Mouse (Mus musculus): ENCODE data around the gene Cherp.
A peak's percentile ranks its signal among the peaks of the same experiment; 100 is the strongest.

Cherp gene

GRCm38 (mm10) chr8:72474826-72475546 lies at the start of gene Cherp:
Gene Cherp (minus strand): TSS chr8:72475226.
- DNase-seq (ENCODE audit: low spot score in 2 of 2), result peak; percentile 91 to 94

GRCm38 (mm10) chr8:72521888-72522287 lies 46.9 kb upstream of the Cherp start:
- no peak for DNase-seq (ENCODE audit: low spot score in 2 of 2)

DNA sequence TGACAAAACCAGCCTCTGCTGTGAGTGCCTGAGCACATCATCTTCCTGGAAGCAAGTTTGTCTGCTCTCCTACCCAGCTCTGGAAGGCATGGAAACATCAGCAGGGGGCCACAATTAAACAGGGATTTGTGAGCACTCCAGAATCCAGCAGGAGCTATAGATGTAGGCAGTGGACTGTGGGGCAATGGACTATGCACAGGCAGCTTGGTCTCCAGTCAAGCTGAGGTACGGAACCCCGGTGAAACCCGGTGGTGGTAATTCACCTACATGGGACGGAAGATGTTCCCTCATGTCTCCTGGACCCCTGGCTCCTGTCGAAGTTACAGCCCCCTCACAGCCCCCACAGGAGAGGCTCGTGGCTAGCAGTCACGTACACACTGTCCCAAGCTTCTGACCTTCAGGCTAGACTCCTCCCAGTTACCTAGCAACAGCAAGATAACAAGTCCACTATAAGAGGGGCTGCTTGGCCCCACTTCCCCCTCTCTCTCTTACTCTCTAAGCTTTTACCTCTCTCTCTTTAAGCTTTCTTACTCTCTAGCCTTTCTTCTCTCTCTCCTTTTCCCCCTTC lies 42.5 kb upstream of the Cherp start:
- DNase-seq (ENCODE audit: low spot score in 2 of 2), result no peak

- no peak for DNase-seq (ENCODE audit: low spot score in 2 of 2)
These were observed 38.1 kb upstream of the Cherp start for GRCm38 (mm10) chr8:72513158-72513557.

DNA sequence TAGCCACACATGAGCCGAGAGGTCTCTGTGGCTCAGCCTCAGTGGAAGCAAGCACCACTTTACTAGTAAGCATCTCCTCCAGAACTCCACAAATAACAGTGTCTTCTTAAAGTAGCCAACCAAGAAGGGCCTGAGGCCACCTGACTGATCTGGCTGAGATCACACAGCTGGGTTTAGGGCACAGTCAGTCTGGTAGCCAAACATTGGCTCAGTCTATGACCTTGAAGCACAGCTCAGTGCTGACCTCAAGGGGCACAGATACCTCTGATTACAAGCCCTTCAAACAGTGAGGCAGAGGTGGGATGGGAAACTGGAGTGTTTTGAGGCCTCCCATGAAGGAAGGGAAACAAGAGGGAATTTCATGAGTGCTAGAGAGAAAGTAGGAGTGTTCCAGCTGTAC lies 37.6 kb upstream of the Cherp start:
- DNase-seq (ENCODE audit: low spot score in 2 of 2), result no peak

DNA sequence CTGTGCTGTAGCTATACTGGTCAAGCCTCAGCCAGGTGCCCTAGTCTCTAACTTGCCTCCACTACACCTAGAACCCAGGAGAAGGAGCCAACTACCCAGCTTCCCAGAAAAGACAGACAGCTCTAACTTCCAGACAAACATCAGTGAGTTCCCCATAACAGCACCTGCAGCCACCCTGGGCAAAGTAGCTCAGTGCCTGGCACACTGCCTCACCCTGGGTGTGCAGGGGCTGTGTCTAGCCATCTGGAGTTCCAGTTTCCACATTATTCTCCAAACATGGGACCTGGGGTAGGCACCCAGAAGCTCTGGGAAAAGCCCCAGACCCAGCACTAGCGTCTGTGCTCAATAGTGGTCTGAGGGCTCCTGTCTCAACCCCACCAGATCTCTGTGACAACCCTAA lies 32.5 kb upstream of the Cherp start:
- no peak for DNase-seq (ENCODE audit: low spot score in 2 of 2)

- no peak for DNase-seq (ENCODE audit: low spot score in 2 of 2)
These were observed 29.8 kb upstream of the Cherp start for GRCm38 (mm10) chr8:72504637-72505314.

DNA sequence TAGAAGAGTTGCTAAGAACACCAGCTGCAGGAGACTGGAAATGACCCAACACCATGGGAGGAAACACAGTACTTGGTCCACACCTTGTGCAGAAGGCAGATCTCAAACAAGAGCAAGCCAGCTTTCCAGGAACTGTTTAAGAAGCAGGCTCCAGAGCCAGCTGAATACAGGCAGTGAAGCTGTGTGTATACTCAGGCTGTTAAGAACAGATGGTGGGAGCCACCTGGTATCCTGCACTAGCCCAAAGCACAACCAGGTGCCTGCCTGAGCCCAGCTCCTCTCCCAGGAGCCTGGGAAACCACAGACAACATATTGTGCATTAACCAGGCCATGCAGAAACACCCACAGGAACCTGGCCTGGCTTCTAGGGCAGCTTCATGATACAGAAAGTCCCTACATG lies 29.1 kb upstream of the Cherp start:
- no peak for DNase-seq (ENCODE audit: low spot score in 2 of 2)

DNA sequence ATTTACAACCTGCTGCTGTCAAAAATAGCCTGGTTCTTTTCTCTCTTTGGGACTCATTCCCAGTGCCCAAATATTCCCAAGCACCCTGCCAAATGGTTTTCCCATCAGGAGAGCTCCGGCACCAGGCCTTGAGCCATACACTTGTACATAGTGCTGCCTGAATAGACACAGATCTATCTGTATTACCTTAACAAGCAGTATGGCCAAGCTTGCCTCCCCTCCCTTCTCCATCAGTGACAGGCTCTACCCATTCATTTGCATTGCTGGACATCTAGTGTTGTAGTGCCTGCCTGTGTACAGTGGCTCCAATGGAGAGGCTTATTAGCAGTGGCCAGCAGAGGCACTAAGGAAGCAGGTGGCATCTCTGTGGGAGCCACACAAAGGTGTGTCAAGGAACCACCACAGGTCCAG lies 25.5 kb upstream of the Cherp start:
- DNase-seq (ENCODE audit: low spot score in 2 of 2), result no peak

DNA sequence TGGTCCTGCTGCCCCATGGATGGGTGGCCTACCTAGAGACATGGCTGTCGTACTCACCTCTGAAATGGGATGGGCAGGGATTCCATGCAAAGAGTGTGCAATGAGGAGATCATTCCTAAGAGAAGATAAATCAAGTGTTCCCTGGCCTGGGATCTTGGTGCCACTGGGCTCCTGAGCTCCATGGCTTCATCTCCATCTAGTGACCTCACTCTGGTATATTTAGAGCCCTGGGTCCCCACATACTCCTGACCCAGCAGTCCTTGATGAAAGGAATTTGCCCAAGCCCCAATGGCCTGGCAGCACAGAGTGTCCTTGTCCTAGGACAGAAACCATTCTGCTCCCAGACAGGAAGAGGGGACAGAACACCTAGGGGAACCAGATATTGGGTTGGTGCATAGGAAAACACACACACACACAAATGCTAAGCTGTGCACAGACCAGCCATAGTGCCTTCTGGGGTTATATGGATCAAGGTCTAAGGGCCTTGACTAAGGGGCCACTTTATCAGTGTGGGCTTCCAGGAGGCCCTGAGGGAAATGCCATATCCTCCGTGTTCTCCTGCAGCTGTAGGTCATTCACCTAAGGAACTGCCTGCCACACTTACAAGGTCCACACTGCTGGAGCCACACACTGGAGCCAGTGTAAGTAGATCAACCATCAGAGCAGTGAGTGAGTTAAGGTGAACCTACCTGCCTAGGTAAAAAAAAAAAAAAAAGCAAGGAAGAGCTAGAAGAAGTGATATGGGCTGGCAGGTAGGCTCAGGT lies 24.7 kb upstream of the Cherp start:
- no peak for DNase-seq (ENCODE audit: low spot score in 2 of 2)

DNA sequence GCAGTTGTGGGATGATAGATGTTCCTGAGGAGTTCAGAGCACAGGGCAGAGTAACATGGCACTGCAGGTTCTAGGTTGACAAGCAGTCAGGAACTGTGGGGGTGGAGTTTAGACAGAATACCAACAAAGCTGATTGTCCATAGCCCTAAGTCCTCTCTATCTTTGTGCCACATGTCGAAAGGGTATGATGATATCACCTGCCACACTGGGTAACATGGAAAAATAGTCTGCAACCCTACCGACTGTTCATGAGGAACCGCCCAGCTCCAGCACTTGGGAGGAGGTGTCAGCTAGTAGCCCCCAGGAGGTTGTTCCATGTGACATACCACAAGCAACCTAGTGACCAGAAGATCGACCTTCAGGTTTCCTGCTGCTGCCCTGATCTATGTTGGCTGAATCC lies 23.5 kb upstream of the Cherp start:
- DNase-seq (ENCODE audit: low spot score in 2 of 2), result no peak

DNA sequence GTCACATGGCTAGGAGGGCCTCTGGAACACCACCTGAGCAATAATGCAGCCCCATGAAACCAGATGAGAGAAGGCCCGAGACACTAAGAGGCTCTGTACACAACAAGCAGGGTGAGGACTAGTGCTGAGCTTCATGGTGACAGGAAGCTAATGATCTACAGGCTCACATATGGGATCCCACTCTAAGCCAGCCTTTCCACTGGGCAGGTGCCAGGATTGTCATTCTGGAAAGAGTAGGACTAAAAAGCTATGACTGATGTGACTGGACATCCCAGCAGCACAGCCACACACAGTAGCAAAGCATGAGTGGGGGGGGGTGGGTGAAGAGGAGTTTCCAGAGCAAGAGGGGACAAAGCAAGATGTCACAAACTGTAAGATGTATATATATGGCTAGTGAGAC lies 22.9 kb upstream of the Cherp start:
- DNase-seq (ENCODE audit: low spot score in 2 of 2), result no peak

DNA sequence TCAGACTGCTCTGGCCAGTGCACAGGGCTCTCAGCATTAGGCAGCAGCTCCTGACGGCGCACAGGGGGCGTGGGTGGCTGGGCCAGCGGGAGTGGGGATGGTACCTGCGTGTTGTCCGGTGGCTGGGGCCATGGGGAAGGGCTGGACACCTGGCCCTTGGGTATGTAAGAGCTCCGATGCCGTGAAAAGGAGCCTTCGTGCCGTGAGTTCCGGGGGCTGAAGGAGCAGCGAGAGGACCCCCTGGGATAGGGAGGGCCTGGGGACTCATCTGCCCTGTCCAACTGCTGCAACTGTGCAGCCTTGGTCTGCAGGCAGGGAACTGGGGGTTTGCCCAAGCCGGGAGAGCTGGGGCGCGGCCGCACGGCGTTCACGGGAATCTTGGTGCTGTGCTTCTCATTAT lies 21.2 kb upstream of the Cherp start:
- no peak for DNase-seq (ENCODE audit: low spot score in 2 of 2)

DNA sequence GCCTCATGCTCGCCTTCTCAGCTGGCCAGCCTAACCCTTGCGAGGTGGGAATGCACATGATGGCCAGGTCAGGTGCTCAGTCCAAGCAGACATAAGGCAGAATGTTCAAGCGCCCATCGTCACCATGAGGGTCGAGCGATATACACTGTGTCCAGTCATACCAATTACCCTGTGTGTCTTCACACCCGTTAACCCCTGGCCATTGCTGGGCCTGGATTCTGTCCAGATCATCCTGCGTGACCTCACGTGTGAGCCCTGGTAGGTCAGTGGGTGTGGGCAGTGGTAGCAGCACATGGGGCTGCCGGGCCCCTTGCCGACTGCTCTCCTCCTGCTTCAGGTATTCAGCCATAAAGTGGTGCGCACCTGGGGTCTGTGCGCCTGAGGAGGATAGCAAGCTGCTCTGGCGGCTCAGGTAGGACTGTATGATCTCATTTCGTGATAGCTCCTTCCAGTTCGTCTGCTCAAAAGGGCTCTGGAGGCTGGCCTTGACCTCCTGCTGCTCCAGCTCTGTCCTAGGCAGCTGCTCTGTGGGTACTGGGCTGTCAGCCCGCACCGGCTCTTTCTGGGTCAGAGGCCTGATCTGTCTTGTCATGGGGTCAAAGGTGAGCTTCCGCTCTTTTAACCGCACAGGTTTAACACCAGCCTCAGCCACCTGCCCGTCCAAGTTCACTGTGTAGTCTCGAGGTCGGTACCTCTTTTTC lies 20.5 kb upstream of the Cherp start:
- DNase-seq (ENCODE audit: low spot score in 2 of 2), result no peak

GRCm38 (mm10) chr8:72493381-72493780 lies 18.4 kb upstream of the Cherp start:
- DNase-seq (ENCODE audit: low spot score in 2 of 2), result no peak

GRCm38 (mm10) chr8:72492622-72493081 lies 17.6 kb upstream of the Cherp start:
- DNase-seq (ENCODE audit: low spot score in 2 of 2), result peak; percentile 99 to 100

DNA sequence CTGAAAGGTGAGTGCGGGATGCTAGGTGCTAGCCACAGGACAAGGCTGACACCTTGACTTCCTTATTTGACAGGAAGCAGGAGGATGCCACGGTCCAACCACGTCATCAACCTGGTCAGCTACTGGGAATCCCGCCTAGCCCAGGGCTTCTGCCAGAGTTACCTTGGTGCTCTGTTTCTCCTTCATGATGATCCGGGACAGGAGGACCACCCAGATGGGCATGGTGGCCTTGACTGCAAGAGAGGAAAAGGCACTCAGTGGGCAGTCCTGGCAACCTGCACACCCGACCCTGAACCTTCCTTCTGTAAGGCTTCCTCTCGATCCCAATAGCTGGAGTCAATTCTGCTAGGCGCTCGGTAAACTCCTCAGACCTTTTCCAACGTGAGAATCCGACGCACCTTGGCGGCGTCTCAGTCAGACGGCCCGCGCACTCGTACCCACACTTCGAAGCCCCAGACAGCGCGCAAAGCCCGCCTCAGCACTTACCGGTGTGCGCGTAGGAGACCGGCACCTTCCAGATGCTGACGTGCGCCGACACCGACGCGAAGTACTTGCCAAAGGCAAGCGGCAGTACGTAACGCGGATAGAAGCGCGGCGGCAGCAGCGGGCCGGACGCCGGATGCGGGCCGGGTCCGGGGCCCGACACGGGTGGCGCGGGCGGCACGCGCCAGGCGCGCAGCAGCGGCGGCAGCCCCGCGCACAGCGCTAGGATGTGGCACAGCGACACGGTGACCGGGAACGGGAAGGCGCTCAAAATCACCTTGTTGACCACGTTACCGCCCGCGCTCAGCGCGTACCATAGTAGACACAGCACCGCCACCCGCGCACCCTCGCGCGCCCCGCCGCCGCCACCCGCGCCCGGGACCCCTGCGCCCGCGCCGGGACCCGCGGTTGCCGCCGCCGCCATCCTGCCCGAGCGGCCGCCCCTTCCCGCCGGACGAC lies 16.9 kb upstream of the Cherp start, which contains the start of gene Slc35e1:
Gene Slc35e1 (minus strand): TSS at position 935 of the 942 bp plus-strand sequence.
- peak; percentile 7 to 11 for DNase-seq (ENCODE audit: low spot score in 2 of 2)

DNA sequence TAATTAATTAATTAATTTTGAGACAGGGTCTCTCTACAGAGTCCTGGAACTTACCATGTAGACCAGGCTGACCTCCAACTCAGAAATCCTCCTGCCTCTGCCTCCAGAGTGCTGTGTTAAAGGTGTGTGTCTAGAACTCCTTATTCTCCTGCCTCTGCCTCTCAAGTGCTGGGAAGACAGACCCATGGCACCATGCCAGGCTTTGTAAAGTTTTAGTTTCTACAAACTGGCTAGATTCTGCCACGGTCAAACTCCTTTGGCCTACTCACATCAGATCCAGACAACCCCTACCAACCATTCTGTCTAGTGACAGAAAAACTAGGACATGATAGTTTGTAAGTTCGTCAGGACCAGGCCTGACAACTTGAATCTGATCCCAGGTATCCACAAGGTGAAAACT lies 16.0 kb upstream of the Cherp start:
- no peak for DNase-seq (ENCODE audit: low spot score in 2 of 2)

GRCm38 (mm10) chr8:72487014-72487413 lies 12.0 kb upstream of the Cherp start:
- no peak for DNase-seq (ENCODE audit: low spot score in 2 of 2)

- DNase-seq (ENCODE audit: low spot score in 2 of 2), result no peak
These were observed 10.6 kb upstream of the Cherp start for GRCm38 (mm10) chr8:72485456-72486199.
